Mouse (Mus musculus): ENCODE measurements around the gene Sestd1. TPM values are rescaled to one million over a fixed set of nuclear protein-coding genes. Genes with fewer than 3 reads are reported as not detected.

Gene Sestd1
- total and polyA plus RNA-seq, 3 experiments = not detected

- Histone ChIP-seq H3K79me2 (ENCODE audit: control insufficient read depth, insufficient read depth, low read length, poor library complexity) (no peaks in the 10 kb centered on the region), H3K4me3 (ENCODE audit: control insufficient read depth in 1 of 2, insufficient read depth in 1 of 2, low read depth in 2 of 2, low read length in 2 of 2) (no peak overlapping the region), H3K4me1 (ENCODE audit: control insufficient read depth in 1 of 2, insufficient read depth in 2 of 2, low read length in 2 of 2) (no peaks in the 10 kb centered on the region), H3K9me3 (replicated peaks; ENCODE audit: insufficient read depth, low read length) (no peaks in the 10 kb centered on the region), H3K27me3 (ENCODE audit: control insufficient read depth in 1 of 2, insufficient read depth in 2 of 2, low read length in 2 of 2) (no peaks in the 10 kb centered on the region), H3K27ac (ENCODE audit: control insufficient read depth, low read depth, low read length) (no peak overlapping the region), H3K9ac (ENCODE audit: control insufficient read depth, low read depth, low read length, poor library complexity, severe bottlenecking) (no peak overlapping the region), H3K36me3 (ENCODE audit: control insufficient read depth in 1 of 2, insufficient read depth in 2 of 2, low read length in 2 of 2) (no peaks in the 10 kb centered on the region)
- DNase-seq (ENCODE audit: low read depth, low spot score) = no peak
- no peak for TF ChIP-seq ETS1 (IDR thresholded peaks at IDR 0.05; ENCODE audit: low read depth, low read length)
- TF ChIP-seq CTCF (IDR thresholded peaks at IDR 0.05 in 2 of 3, conservative IDR thresholded peaks at IDR 0.05 in 1 of 3; ENCODE audit: control insufficient read depth in 1 of 3, insufficient read depth in 1 of 3, low read depth in 2 of 3, low read length in 3 of 3, poor library complexity in 1 of 3, severe bottlenecking in 1 of 3) = no peak
- TF ChIP-seq MYC (IDR thresholded peaks at IDR 0.05; ENCODE audit: low read depth, low read length) = no peak
- no peak for TF ChIP-seq E2F4 (IDR thresholded peaks at IDR 0.05; ENCODE audit: borderline replicate concordance, low read depth, low read length)
- no peak for TF ChIP-seq MEF2A (IDR thresholded peaks at IDR 0.05; ENCODE audit: extremely low read depth, insufficient replicate concordance, low read depth, low read length, poor library complexity, severe bottlenecking)
- TF ChIP-seq NRF1 (IDR thresholded peaks at IDR 0.05; ENCODE audit: insufficient read depth, low read depth, low read length, poor library complexity, severe bottlenecking) = no peak
- no peak for TF ChIP-seq ZKSCAN1 (IDR thresholded peaks at IDR 0.05; ENCODE audit: low read depth, low read length)
- no peak for TF ChIP-seq MAZ (IDR thresholded peaks at IDR 0.05; ENCODE audit: low read depth, low read length)
- TF ChIP-seq BHLHE40 (IDR thresholded peaks at IDR 0.05; ENCODE audit: borderline replicate concordance, low read depth, low read length) = no peak
- no peak for TF ChIP-seq TAL1 (IDR thresholded peaks at IDR 0.05; ENCODE audit: low read length)
- no peak for TF ChIP-seq MAFK (IDR thresholded peaks at IDR 0.05; ENCODE audit: borderline replicate concordance, low read depth, low read length)
- TF ChIP-seq GATA1 (IDR thresholded peaks at IDR 0.05; ENCODE audit: low read depth, low read length) = no peak
- no peak for TF ChIP-seq EP300 (IDR thresholded peaks at IDR 0.05; ENCODE audit: low read depth in 1 of 2, low read length in 2 of 2)
These were observed 47.8 kb downstream of the Sestd1 start for GRCm38 (mm10) chr2:77232604-77233003.

GRCm38 (mm10) chr2:77220960-77221359 lies 59.4 kb downstream of the Sestd1 start:
- H3K27me3 ChIP-seq (ENCODE audit: control insufficient read depth in 1 of 2, insufficient read depth in 2 of 2, low read length in 2 of 2) = no peaks in the 10 kb centered on the region
- no peak overlapping the region for H3K9ac ChIP-seq (ENCODE audit: control insufficient read depth, low read depth, low read length, poor library complexity, severe bottlenecking)
- H3K4me3 ChIP-seq (ENCODE audit: control insufficient read depth in 1 of 2, insufficient read depth in 1 of 2, low read depth in 2 of 2, low read length in 2 of 2) = no peak overlapping the region
- no peaks in the 10 kb centered on the region for H3K36me3 ChIP-seq (ENCODE audit: control insufficient read depth in 1 of 2, insufficient read depth in 2 of 2, low read length in 2 of 2)
- no peaks in the 10 kb centered on the region for H3K4me1 ChIP-seq (ENCODE audit: control insufficient read depth in 1 of 2, insufficient read depth in 2 of 2, low read length in 2 of 2)
- no peaks in the 10 kb centered on the region for H3K9me3 ChIP-seq (replicated peaks; ENCODE audit: insufficient read depth, low read length)
- no peak overlapping the region for H3K27ac ChIP-seq (ENCODE audit: control insufficient read depth, low read depth, low read length)
- DNase-seq (ENCODE audit: low read depth, low spot score) = no peak
- H3K79me2 ChIP-seq (ENCODE audit: control insufficient read depth, insufficient read depth, low read length, poor library complexity) = no peaks in the 10 kb centered on the region
- TF ChIP-seq MAFK (IDR thresholded peaks at IDR 0.05; ENCODE audit: borderline replicate concordance, low read depth, low read length) (no peak), USF1 (IDR thresholded peaks at IDR 0.05; ENCODE audit: low read depth, low read length) (no peak), CHD1 (IDR thresholded peaks at IDR 0.05; ENCODE audit: low read depth, low read length) (no peak), HCFC1 (IDR thresholded peaks at IDR 0.05; ENCODE audit: low read depth, low read length) (no peak), USF2 (IDR thresholded peaks at IDR 0.05; ENCODE audit: borderline replicate concordance in 1 of 2, insufficient read depth in 1 of 2, low read depth in 1 of 2, low read length in 2 of 2) (no peak), MAZ (IDR thresholded peaks at IDR 0.05; ENCODE audit: low read depth, low read length) (no peak), RCOR1 (IDR thresholded peaks at IDR 0.05; ENCODE audit: low read depth, low read length) (no peak), MYB (IDR thresholded peaks at IDR 0.05; ENCODE audit: low read depth, low read length) (no peak), ZNF384 (IDR thresholded peaks at IDR 0.05; ENCODE audit: low read depth, low read length) (no peak), POLR2AphosphoS2 (IDR thresholded peaks at IDR 0.05; ENCODE audit: low read length) (no peak), CTCF (IDR thresholded peaks at IDR 0.05 in 2 of 3, conservative IDR thresholded peaks at IDR 0.05 in 1 of 3; ENCODE audit: control insufficient read depth in 1 of 3, insufficient read depth in 1 of 3, low read depth in 2 of 3, low read length in 3 of 3, poor library complexity in 1 of 3, severe bottlenecking in 1 of 3) (no peak), UBTF (IDR thresholded peaks at IDR 0.05; ENCODE audit: borderline replicate concordance, insufficient read depth, low read depth, low read length) (no peak), NRF1 (IDR thresholded peaks at IDR 0.05; ENCODE audit: insufficient read depth, low read depth, low read length, poor library complexity, severe bottlenecking) (no peak)
